Mouse (Mus musculus) adrenal gland, postnatal 14 days (tissue): ENCODE data around the gene Nlrp9b. TPM values are rescaled to one million over a fixed set of nuclear protein-coding genes. Genes with fewer than 3 reads are reported as not detected.

Source experiments
- total RNA-seq: library from RNA; stranded (reverse); gene quantifications from 2 replicates; pipeline ENCODE4 v1.2.3, GENCODE M21; 2021

Gene Nlrp9b
- total RNA-seq, 1 experiment from 2014 or later = not detected

Other genes with a start within 250 kb of the Nlrp9b start
- gene Nectin2, start 241.0 kb upstream of the Nlrp9b start, total RNA-seq = 90.1 and 94.7 TPM in 2 replicates
- 59.8 and 70.8 TPM in 2 replicates for gene Bcam, start 220.4 kb upstream of the Nlrp9b start, total RNA-seq
- gene Cblc, start 194.7 kb upstream of the Nlrp9b start, total RNA-seq = 1.4 TPM in 1 of 2 replicates, not detected in the other
- gene Bcl3, start 168.7 kb upstream of the Nlrp9b start, total RNA-seq = 26.6 and 36.9 TPM in 2 replicates
- gene Gm19345, start 139.5 kb upstream of the Nlrp9b start, total RNA-seq = 0.59 TPM in 1 of 2 replicates, not detected in the other
- gene Ceacam16, start 130.2 kb upstream of the Nlrp9b start, total RNA-seq = 0.33 and 0.38 TPM in 2 replicates
- gene Ceacam19, start 103.5 kb upstream of the Nlrp9b start, total RNA-seq = not detected in 2 replicates
- 31.0 and 34.1 TPM in 2 replicates for gene Pvr, start 70.3 kb upstream of the Nlrp9b start, total RNA-seq
- 0.41 and 0.75 TPM in 2 replicates for gene Igsf23, start 40.7 kb upstream of the Nlrp9b start, total RNA-seq
- gene Ceacam20, start 26.1 kb upstream of the Nlrp9b start, total RNA-seq = not detected in 2 replicates
- not detected in 2 replicates for gene Vmn1r91, start 108.2 kb downstream of the Nlrp9b start, total RNA-seq
- not detected in 2 replicates for gene Gm16442, start 131.1 kb downstream of the Nlrp9b start, total RNA-seq
- gene Vmn1r93, start 147.6 kb downstream of the Nlrp9b start, total RNA-seq = not detected in 2 replicates
- not detected in 2 replicates for gene Vmn1r94, start 176.9 kb downstream of the Nlrp9b start, total RNA-seq
- not detected in 2 replicates for gene Vmn1r95, start 202.2 kb downstream of the Nlrp9b start, total RNA-seq
- gene Gm6164, start 214.1 kb downstream of the Nlrp9b start, total RNA-seq = not detected in 2 replicates
- gene Gm4498, start 242.4 kb downstream of the Nlrp9b start, total RNA-seq = not detected in 2 replicates